Mouse (Mus musculus): ENCODE results near the gene Tmem199. TPM values are rescaled to one million over a fixed set of nuclear protein-coding genes. Genes with fewer than 3 reads are reported as not detected.

Gene Tmem199
- polyA plus RNA-seq, 1 experiment from 2014 or later = 94.4 TPM

Other genes with a start within 250 kb of the Tmem199 start
- 0.40 and 0.42 TPM in 2 replicates for gene BC030499, start 221.3 kb downstream of the Tmem199 start, polyA plus RNA-seq (2015; fragmentation: Nextera tagmentation; extraction: Ambion mirVana)
- gene Spag5, start 210.6 kb downstream of the Tmem199 start, polyA plus RNA-seq (2015; fragmentation: Nextera tagmentation; extraction: Ambion mirVana) = 6.5 and 13.1 TPM in 2 replicates
- gene Aldoc, start 189.2 kb downstream of the Tmem199 start, polyA plus RNA-seq (2015; fragmentation: Nextera tagmentation; extraction: Ambion mirVana) = 328 and 382 TPM in 2 replicates
- gene Pigs, start 183.8 kb downstream of the Tmem199 start, polyA plus RNA-seq (2015; fragmentation: Nextera tagmentation; extraction: Ambion mirVana) = 83.2 and 86.4 TPM in 2 replicates
- 84.3 and 88.3 TPM in 2 replicates for gene Unc119, start 168.7 kb downstream of the Tmem199 start, polyA plus RNA-seq (2015; fragmentation: Nextera tagmentation; extraction: Ambion mirVana)
- gene Foxn1, start 125.6 kb downstream of the Tmem199 start, polyA plus RNA-seq (2015; fragmentation: Nextera tagmentation; extraction: Ambion mirVana) = 11.8 TPM in 1 of 2 replicates, not detected in the other
- 0.42 TPM in 1 of 2 replicates, not detected in the other for gene Slc13a2, start 90.0 kb downstream of the Tmem199 start, polyA plus RNA-seq (2015; fragmentation: Nextera tagmentation; extraction: Ambion mirVana)
- 23.4 and 26.0 TPM in 2 replicates for gene Slc46a1, start 46.5 kb downstream of the Tmem199 start, polyA plus RNA-seq (2015; fragmentation: Nextera tagmentation; extraction: Ambion mirVana)
- gene Sarm1, start 14.4 kb downstream of the Tmem199 start, polyA plus RNA-seq (2015; fragmentation: Nextera tagmentation; extraction: Ambion mirVana) = 38.8 and 49.0 TPM in 2 replicates
- 151 and 156 TPM in 2 replicates for gene Vtn, start 13.1 kb downstream of the Tmem199 start, polyA plus RNA-seq (2015; fragmentation: Nextera tagmentation; extraction: Ambion mirVana)
- 0.12 TPM in 1 of 2 replicates, not detected in the other for gene Sebox, start 8.7 kb downstream of the Tmem199 start, polyA plus RNA-seq (2015; fragmentation: Nextera tagmentation; extraction: Ambion mirVana)
- gene Poldip2, start within 50 bp of the Tmem199 start, polyA plus RNA-seq (2015; fragmentation: Nextera tagmentation; extraction: Ambion mirVana) = 182 and 192 TPM in 2 replicates
- 56.1 and 60.3 TPM in 2 replicates for gene Tnfaip1, start 24.2 kb upstream of the Tmem199 start, polyA plus RNA-seq (2015; fragmentation: Nextera tagmentation; extraction: Ambion mirVana)
- 120 and 127 TPM in 2 replicates for gene Ift20, start 24.2 kb upstream of the Tmem199 start, polyA plus RNA-seq (2015; fragmentation: Nextera tagmentation; extraction: Ambion mirVana)
- 43.1 and 50.4 TPM in 2 replicates for gene Tmem97, start 38.6 kb upstream of the Tmem199 start, polyA plus RNA-seq (2015; fragmentation: Nextera tagmentation; extraction: Ambion mirVana)
- 21.1 and 25.4 TPM in 2 replicates for gene Nlk, start 185.2 kb upstream of the Tmem199 start, polyA plus RNA-seq (2015; fragmentation: Nextera tagmentation; extraction: Ambion mirVana)
- 31.2 and 32.2 TPM in 2 replicates for gene Ccnq, start 239.6 kb upstream of the Tmem199 start, polyA plus RNA-seq (2015; fragmentation: Nextera tagmentation; extraction: Ambion mirVana)